Mouse (Mus musculus) hindbrain, embryonic 10.5 days (tissue): ENCODE data around the gene Gm49510. TPM values are rescaled to one million over a fixed set of nuclear protein-coding genes. Genes with fewer than 3 reads are reported as not detected.

Experiments
- polyA plus RNA-seq: library from polyadenylated mRNA; unstranded; fragments of >200 nt; fragmentation: Nextera tagmentation; extraction: Ambion mirVana; gene quantifications from 2 replicates; pipeline ENCODE4 v1.2.1, GENCODE M21; 2016

Gm49510 gene
- polyA plus RNA-seq, 1 experiment from 2014 or later, result 0.38 TPM

Other genes starting within 250 kb of the Gm49510 start
- gene Elfn2, start 180.9 kb upstream of the Gm49510 start, polyA plus RNA-seq, result 0.24 and 0.39 TPM in 2 replicates
- 71.6 and 79.0 TPM in 2 replicates for gene Mfng, start 126.2 kb upstream of the Gm49510 start, polyA plus RNA-seq
- gene Card10, start 96.6 kb upstream of the Gm49510 start, polyA plus RNA-seq, result 4.3 and 4.5 TPM in 2 replicates
- gene Cdc42ep1, start 57.0 kb upstream of the Gm49510 start, polyA plus RNA-seq, result 19.2 and 19.4 TPM in 2 replicates
- gene Lgals2, start 44.1 kb upstream of the Gm49510 start, polyA plus RNA-seq, result not detected in 2 replicates
- gene Gga1, start 22.5 kb upstream of the Gm49510 start, polyA plus RNA-seq, result 51.1 and 60.7 TPM in 2 replicates
- gene Sh3bp1, start 101 bp downstream of the Gm49510 start, polyA plus RNA-seq, result 23.8 and 24.7 TPM in 2 replicates
- gene Pdxp, start 14.3 kb downstream of the Gm49510 start, polyA plus RNA-seq, result 29.5 and 33.9 TPM in 2 replicates
- 305 and 403 TPM in 2 replicates for gene Lgals1, start 27.1 kb downstream of the Gm49510 start, polyA plus RNA-seq
- 64.1 and 68.0 TPM in 2 replicates for gene Nol12, start 35.3 kb downstream of the Gm49510 start, polyA plus RNA-seq
- 45.8 and 48.0 TPM in 2 replicates for gene Triobp, start 48.1 kb downstream of the Gm49510 start, polyA plus RNA-seq
- gene H1f0, start 128.8 kb downstream of the Gm49510 start, polyA plus RNA-seq, result 447 and 561 TPM in 2 replicates
- not detected in 2 replicates for gene Galr3, start 142.2 kb downstream of the Gm49510 start, polyA plus RNA-seq
- gene Ankrd54, start 163.2 kb downstream of the Gm49510 start, polyA plus RNA-seq, result 65.9 and 78.2 TPM in 2 replicates
- gene Eif3l, start 175.5 kb downstream of the Gm49510 start, polyA plus RNA-seq, result 238 and 262 TPM in 2 replicates
- gene Micall1, start 209.2 kb downstream of the Gm49510 start, polyA plus RNA-seq, result 7.0 and 8.8 TPM in 2 replicates
- gene Polr2f, start 241.3 kb downstream of the Gm49510 start, polyA plus RNA-seq, result 383 and 404 TPM in 2 replicates
- 9.8 and 16.1 TPM in 2 replicates for gene 1700088E04Rik, start 241.6 kb downstream of the Gm49510 start, polyA plus RNA-seq